Mouse (Mus musculus): ENCODE measurements around the gene Endog. TPM values are rescaled to one million over a fixed set of nuclear protein-coding genes. Genes with fewer than 3 reads are reported as not detected.
A peak's percentile ranks its signal among the peaks of the same experiment; 100 is the strongest.

Endog gene
- polyA plus RNA-seq, 1 experiment from 2014 or later: 18.4 TPM

GRCm38 (mm10) chr2:30191790-30192580 lies 20.7 kb downstream of the Endog start:
- 85% methylated on average over 12 of the region's 12 CpGs for WGBS
- no peaks in the 10 kb centered on the region for H3K27me3 ChIP-seq
- H3K4me2 ChIP-seq: no peak overlapping the region
- ATAC-seq (ENCODE audit: insufficient number of reproducible peaks, insufficient read depth, low FRiP score, low TSS enrichment, low read depth): no peak
- H3K36me3 ChIP-seq: no peaks in the 10 kb centered on the region
- H3K27ac ChIP-seq: no peak overlapping the region
- no peak overlapping the region for H3K9ac ChIP-seq (replicated peaks)
- no peak overlapping the region for H3K4me3 ChIP-seq (replicated peaks)
- H3K4me1 ChIP-seq (replicated peaks): no peaks in the 10 kb centered on the region
- H3K9me3 ChIP-seq: no peaks in the 10 kb centered on the region

GRCm38 (mm10) chr2:30194656-30195055 lies 23.4 kb downstream of the Endog start:
- Histone ChIP-seq H3K4me3 (replicated peaks) (no peak overlapping the region), H3K4me2 (no peak overlapping the region), H3K36me3 (no peaks in the 10 kb centered on the region), H3K9ac (replicated peaks) (no peak overlapping the region), H3K9me3 (no peaks in the 10 kb centered on the region), H3K27me3 (no peaks in the 10 kb centered on the region), H3K4me1 (replicated peaks) (no peaks in the 10 kb centered on the region), H3K27ac (no peak overlapping the region)
- ATAC-seq (ENCODE audit: insufficient number of reproducible peaks, insufficient read depth, low FRiP score, low TSS enrichment, low read depth): no peak
- 88% methylated on average over 3 of the region's 3 CpGs for WGBS

GRCm38 (mm10) chr2:30198021-30198420 lies 26.7 kb downstream of the Endog start:
- Histone ChIP-seq H3K27ac (no peak overlapping the region), H3K9ac (replicated peaks) (no peak overlapping the region), H3K4me3 (replicated peaks) (no peak overlapping the region), H3K9me3 (no peaks in the 10 kb centered on the region), H3K4me2 (no peak overlapping the region), H3K36me3 (no peaks in the 10 kb centered on the region), H3K4me1 (replicated peaks) (no peaks in the 10 kb centered on the region), H3K27me3 (no peaks in the 10 kb centered on the region)
- no peak for ATAC-seq (ENCODE audit: insufficient number of reproducible peaks, insufficient read depth, low FRiP score, low TSS enrichment, low read depth)
- WGBS: 67% methylated on average over 4 of the region's 4 CpGs

- Histone ChIP-seq H3K9ac (replicated peaks) (no peak overlapping the region), H3K36me3 (no peaks in the 10 kb centered on the region)
- ATAC-seq (ENCODE audit: insufficient number of reproducible peaks, insufficient read depth, low FRiP score, low TSS enrichment, low read depth): no peak
Observed at GRCm38 (mm10) chr2:30199984-30200383, 28.7 kb downstream of the Endog start.

GRCm38 (mm10) chr2:30200388-30200925 lies 29.2 kb downstream of the Endog start:
- no peak overlapping the region for H3K9ac ChIP-seq (replicated peaks)
- H3K36me3 ChIP-seq: no peaks in the 10 kb centered on the region
- no peaks in the 10 kb centered on the region for H3K27me3 ChIP-seq
- WGBS: 83% methylated on average over 5 of the region's 5 CpGs
- H3K27ac ChIP-seq: no peak overlapping the region
- H3K4me2 ChIP-seq: no peak overlapping the region
- no peak overlapping the region for H3K4me3 ChIP-seq (replicated peaks)
- ATAC-seq (ENCODE audit: insufficient number of reproducible peaks, insufficient read depth, low FRiP score, low TSS enrichment, low read depth): no peak
- H3K4me1 ChIP-seq (replicated peaks): peaks cover 9% of the 10 kb centered on the region
- no peaks in the 10 kb centered on the region for H3K9me3 ChIP-seq

More at GRCm38 (mm10) chr2:30199984-30200383, 28.7 kb downstream of the Endog start:
- peaks cover 6% of the 10 kb centered on the region for H3K4me1 ChIP-seq (replicated peaks)
- no peak overlapping the region for H3K27ac ChIP-seq
- H3K27me3 ChIP-seq: no peaks in the 10 kb centered on the region
- H3K4me2 ChIP-seq: no peak overlapping the region
- H3K4me3 ChIP-seq (replicated peaks): no peak overlapping the region
- no peaks in the 10 kb centered on the region for H3K9me3 ChIP-seq
- 34% methylated on average over 1 of the region's 1 CpGs for WGBS

- no peak overlapping the region for H3K4me2 ChIP-seq
- no peak overlapping the region for H3K27ac ChIP-seq
- H3K9ac ChIP-seq (replicated peaks): no peak overlapping the region
- H3K27me3 ChIP-seq: no peaks in the 10 kb centered on the region
- no peak overlapping the region for H3K4me3 ChIP-seq (replicated peaks)
- peaks cover 17% of the 10 kb centered on the region for H3K4me1 ChIP-seq (replicated peaks)
- 80% methylated on average over 7 of the region's 7 CpGs for WGBS
- H3K9me3 ChIP-seq: no peaks in the 10 kb centered on the region
- no peak for ATAC-seq (ENCODE audit: insufficient number of reproducible peaks, insufficient read depth, low FRiP score, low TSS enrichment, low read depth)
- no peaks in the 10 kb centered on the region for H3K36me3 ChIP-seq
Observed at GRCm38 (mm10) chr2:30203439-30203838, 32.1 kb downstream of the Endog start.

GRCm38 (mm10) chr2:30205255-30205628 lies 33.9 kb downstream of the Endog start:
- Histone ChIP-seq H3K4me3 (replicated peaks) (peak overlapping the region; percentile 68), H3K9me3 (no peaks in the 10 kb centered on the region), H3K4me1 (replicated peaks) (peaks cover 17% of the 10 kb centered on the region), H3K9ac (replicated peaks) (peak overlapping the region; percentile 51), H3K4me2 (peak overlapping the region; percentile 72), H3K36me3 (no peaks in the 10 kb centered on the region), H3K27me3 (no peaks in the 10 kb centered on the region), H3K27ac (peak overlapping the region; percentile 31; the same call in 1 of the 2 replicates)
- ATAC-seq (ENCODE audit: insufficient number of reproducible peaks, insufficient read depth, low FRiP score, low TSS enrichment, low read depth): no peak
- WGBS: 3% methylated on average over 13 of the region's 13 CpGs

GRCm38 (mm10) chr2:30205629-30206357 lies 34.5 kb downstream of the Endog start, which contains the start of gene Kyat1:
Gene Kyat1, minus strand, starts transcription at chr2:30205847.
- under 1% methylated on average over 44 of the region's 44 CpGs for WGBS
- H3K9me3 ChIP-seq: no peaks in the 10 kb centered on the region
- H3K4me2 ChIP-seq: peak within 1 kb of the TSS; percentile 72
- H3K36me3 ChIP-seq: no peaks in the 10 kb centered on the region
- H3K27me3 ChIP-seq: no peaks in the 10 kb centered on the region
- ATAC-seq (ENCODE audit: insufficient number of reproducible peaks, insufficient read depth, low FRiP score, low TSS enrichment, low read depth): peak; percentile 89
- H3K9ac ChIP-seq (replicated peaks): peak within 1 kb of the TSS; percentile 51
- peak within 1 kb of the TSS; percentile 31; the same call in 1 of the 2 replicates for H3K27ac ChIP-seq
- H3K4me3 ChIP-seq (replicated peaks): peak within 1 kb of the TSS; percentile 68
- peaks cover 17% of the 10 kb centered on the region for H3K4me1 ChIP-seq (replicated peaks)

- H3K4me1 ChIP-seq (replicated peaks): peaks cover 17% of the 10 kb centered on the region
- no peaks in the 10 kb centered on the region for H3K27me3 ChIP-seq
- H3K4me3 ChIP-seq (replicated peaks): no peak overlapping the region
- H3K9me3 ChIP-seq: no peaks in the 10 kb centered on the region
- 80% methylated on average over 4 of the region's 4 CpGs for WGBS
- H3K4me2 ChIP-seq: no peak overlapping the region
- no peaks in the 10 kb centered on the region for H3K36me3 ChIP-seq
- no peak overlapping the region; the same call in 1 of the 2 replicates for H3K9ac ChIP-seq (replicated peaks)
- ATAC-seq (ENCODE audit: insufficient number of reproducible peaks, insufficient read depth, low FRiP score, low TSS enrichment, low read depth): no peak
- no peak overlapping the region for H3K27ac ChIP-seq
Observed at GRCm38 (mm10) chr2:30207401-30207800, 36.1 kb downstream of the Endog start.

- no peak overlapping the region for H3K27ac ChIP-seq
- 76% methylated on average over 5 of the region's 5 CpGs for WGBS
- H3K27me3 ChIP-seq: no peaks in the 10 kb centered on the region
- H3K4me2 ChIP-seq: no peak overlapping the region
- H3K9ac ChIP-seq (replicated peaks): no peak overlapping the region
- H3K4me3 ChIP-seq (replicated peaks): no peak overlapping the region
- ATAC-seq (ENCODE audit: insufficient number of reproducible peaks, insufficient read depth, low FRiP score, low TSS enrichment, low read depth): no peak
- peaks cover 17% of the 10 kb centered on the region for H3K4me1 ChIP-seq (replicated peaks)
- no peaks in the 10 kb centered on the region for H3K36me3 ChIP-seq
- no peaks in the 10 kb centered on the region for H3K9me3 ChIP-seq
Observed at GRCm38 (mm10) chr2:30207886-30208285, 36.6 kb downstream of the Endog start.

- Histone ChIP-seq H3K4me3 (replicated peaks) (no peak overlapping the region), H3K27me3 (no peaks in the 10 kb centered on the region), H3K9ac (replicated peaks) (no peak overlapping the region), H3K27ac (no peak overlapping the region), H3K9me3 (no peaks in the 10 kb centered on the region), H3K4me1 (replicated peaks) (peaks cover 3% of the 10 kb centered on the region; the same call in 1 of the 2 replicates), H3K4me2 (no peak overlapping the region), H3K36me3 (no peaks in the 10 kb centered on the region)
- WGBS: 78% methylated on average over 6 of the region's 6 CpGs
- no peak for ATAC-seq (ENCODE audit: insufficient number of reproducible peaks, insufficient read depth, low FRiP score, low TSS enrichment, low read depth)
Observed at GRCm38 (mm10) chr2:30211408-30212168, 40.3 kb downstream of the Endog start.
